Mouse (Mus musculus) CH12F3 (cell line): ENCODE data around the gene Fgfr2.

Experiments used
- in situ Hi-C: fragments of 300-500 bp; cut with MboI; formaldehyde crosslinking; loops from 2 replicates; pipeline ENCODE4 v1.14.3; 2020; ENCODE audit warnings: low sequenced_read_pairs

The Fgfr2 gene

DNA sequence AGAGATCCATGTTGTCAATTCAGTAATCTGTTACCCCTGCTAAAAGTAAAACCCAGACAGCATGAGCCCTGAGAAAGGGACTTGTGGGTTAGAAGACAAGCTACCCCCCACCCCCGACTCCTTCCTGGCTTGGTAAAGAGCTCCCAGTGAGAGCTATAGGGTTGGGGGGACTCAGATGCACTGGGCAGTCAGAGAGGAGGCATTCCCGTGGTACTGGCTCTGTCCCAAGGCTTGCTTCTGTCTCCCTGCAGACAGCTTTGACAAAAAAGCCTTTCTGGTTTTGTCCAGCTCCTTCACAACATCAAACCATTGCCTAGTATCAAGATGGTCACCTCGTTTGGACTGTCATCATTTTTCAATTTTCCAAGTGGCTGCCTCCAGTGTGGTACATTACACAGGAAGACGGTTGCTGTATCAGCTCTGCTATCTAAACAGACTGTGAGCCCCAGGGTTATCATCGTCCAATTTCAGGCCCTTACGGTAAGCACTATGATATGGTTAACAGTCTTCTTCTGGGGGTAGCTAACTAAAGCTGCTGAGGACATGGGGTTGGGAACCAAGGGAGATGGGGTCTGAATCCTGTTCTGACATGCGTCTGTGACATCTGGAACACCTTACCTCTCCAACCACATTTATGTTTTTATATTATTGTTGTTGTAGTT lies 726.4 kb downstream of the Fgfr2 start:
- in situ Hi-C loops: no loop called here

GRCm38 (mm10) chr7:132393582-132394175 lies 729.5 kb downstream of the Fgfr2 start:
- in situ Hi-C loops: no loop called here

DNA sequence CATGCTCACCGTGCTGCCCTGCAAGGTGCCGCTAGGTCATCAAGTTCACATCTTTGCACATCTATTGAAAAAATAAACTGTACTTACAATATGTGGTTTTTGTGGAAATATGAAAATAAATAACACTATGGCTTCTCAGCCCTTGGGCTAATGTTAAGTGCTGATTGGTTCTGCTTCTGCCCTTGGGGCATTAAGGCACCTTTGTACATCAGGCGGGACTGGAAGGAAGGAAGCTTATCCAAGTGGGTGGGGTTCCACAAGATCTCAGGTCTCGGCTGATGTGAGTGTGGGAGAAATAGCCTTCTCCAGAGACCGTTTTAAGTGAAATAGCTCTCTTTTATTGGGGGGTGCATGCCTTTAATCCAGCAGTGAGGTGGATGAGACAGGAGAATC lies 730.1 kb downstream of the Fgfr2 start:
- in situ Hi-C loops: no loop called here

GRCm38 (mm10) chr7:132392233-132393013 lies 730.7 kb downstream of the Fgfr2 start:
- in situ Hi-C loops: no loop called here

- in situ Hi-C loops: no loop called here
Observed at GRCm38 (mm10) chr7:132389473-132389872, 733.7 kb downstream of the Fgfr2 start.

DNA sequence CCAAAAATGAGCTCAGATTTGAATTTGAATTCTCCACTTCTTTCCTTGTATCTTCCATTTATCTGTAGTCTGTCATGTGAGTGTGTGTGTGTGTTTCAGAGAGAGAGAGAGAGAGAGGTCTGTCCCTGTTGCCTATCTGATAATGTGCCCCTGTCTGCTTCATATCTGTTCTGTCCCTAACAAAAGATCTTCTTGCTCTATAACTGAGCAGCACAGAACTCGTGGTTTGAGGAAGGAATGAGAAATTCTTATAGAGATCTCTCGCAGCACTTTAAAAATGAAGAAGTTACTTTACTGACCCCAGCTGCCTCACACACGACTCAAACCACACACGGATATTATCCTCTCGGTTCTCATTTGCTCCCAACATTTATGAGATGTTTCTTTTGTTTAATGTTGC lies 735.6 kb downstream of the Fgfr2 start:
- in situ Hi-C loops: no loop called here

- in situ Hi-C loops: no loop called here
Observed at GRCm38 (mm10) chr7:132386316-132386715, 736.8 kb downstream of the Fgfr2 start.

- in situ Hi-C loops: no loop called here
Observed at GRCm38 (mm10) chr7:132385456-132386130, 737.6 kb downstream of the Fgfr2 start.

DNA sequence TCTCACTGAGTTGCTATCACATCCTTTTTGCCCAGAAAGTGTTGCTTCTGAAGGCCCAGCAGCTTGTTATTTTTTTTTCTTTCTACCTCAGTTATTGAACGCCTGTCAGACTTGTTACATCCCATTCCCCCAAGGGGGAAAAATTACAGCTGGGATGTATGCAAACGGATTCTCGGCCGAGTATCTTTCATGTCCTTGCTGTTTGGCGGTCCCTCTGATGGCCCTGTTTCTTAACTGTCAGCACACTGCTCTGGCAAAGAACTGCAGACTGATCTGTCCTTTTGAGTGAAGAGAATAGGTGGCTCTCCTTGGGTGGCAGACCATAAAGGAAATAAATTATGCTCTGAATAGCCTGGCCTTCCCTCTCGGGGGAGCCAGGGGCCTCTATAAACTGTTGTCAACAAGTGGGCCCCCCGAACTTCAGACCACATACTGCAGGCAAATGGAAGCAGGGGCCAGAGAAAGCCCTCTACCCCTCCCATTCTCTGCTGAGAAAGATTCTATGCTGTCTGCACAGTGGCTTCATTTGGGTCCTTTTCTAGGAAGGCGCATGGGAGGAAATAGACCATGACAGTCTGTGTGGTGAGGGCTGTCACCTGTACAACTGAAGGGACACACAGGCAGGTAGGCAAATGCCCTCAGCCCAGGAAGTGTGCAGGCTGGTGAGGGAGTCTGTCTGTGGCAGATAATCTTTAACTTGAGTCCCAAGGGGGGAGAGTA lies 738.3 kb downstream of the Fgfr2 start:
- in situ Hi-C loops: no loop called here

DNA sequence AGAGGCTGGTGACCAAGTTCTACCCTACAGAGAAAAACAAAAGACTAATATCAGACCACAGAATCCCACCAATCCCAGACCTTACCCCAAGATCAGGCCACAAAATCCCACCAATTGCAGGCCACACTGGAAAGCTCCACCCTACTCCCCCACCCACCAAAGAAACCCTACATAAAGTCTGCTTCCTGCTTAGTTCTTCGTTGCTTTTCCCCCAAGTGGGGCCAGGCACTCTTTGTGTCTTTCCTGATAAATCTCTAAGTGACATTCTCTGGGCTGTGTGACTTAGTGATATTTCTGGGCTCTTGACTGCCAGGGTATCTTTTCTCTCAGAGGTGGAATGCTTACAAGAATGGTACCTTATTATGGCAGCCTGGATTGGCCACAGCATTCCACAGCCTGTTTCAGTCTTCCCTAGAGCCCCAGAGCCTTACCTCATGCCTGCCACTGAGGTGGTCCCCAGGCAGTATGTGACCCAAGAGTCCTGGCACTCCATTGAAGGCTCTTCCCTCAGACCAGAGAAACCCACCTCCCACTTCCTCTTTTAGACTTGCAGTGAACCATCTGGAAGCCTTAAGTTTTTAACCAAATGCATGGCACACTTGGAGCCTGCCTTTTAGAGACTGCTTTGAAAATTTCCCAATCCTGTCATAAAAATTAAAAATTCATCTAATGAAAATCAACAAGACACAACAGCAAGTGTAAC lies 742.4 kb downstream of the Fgfr2 start:
- in situ Hi-C loops: no loop called here

GRCm38 (mm10) chr7:132377913-132378312 lies 745.2 kb downstream of the Fgfr2 start:
- in situ Hi-C loops: no loop called here

- in situ Hi-C loops: no loop called here
Observed at GRCm38 (mm10) chr7:132373594-132374378, 749.4 kb downstream of the Fgfr2 start.

GRCm38 (mm10) chr7:132372752-132373513 lies 750.2 kb downstream of the Fgfr2 start:
- in situ Hi-C loops: no loop called here

DNA sequence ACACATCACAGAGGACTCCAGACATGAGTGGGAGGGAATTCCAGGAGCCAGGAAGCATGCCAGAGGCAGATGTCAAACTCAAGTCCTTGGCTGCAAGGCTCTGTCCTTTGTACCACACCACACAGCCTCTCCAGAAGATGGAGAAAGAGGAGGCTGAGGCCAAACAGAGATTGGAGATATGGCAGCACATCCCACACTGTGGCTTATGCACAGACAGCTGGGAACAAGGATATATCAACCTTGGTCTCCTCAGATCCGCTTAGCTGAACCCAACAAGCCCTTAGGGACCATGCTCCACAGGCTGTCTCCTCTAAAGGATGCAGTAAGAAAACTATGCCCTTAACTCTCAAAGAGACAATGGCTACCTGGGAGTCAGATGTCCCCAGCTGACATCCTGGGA lies 751.3 kb downstream of the Fgfr2 start:
- in situ Hi-C loops: no loop called here

DNA sequence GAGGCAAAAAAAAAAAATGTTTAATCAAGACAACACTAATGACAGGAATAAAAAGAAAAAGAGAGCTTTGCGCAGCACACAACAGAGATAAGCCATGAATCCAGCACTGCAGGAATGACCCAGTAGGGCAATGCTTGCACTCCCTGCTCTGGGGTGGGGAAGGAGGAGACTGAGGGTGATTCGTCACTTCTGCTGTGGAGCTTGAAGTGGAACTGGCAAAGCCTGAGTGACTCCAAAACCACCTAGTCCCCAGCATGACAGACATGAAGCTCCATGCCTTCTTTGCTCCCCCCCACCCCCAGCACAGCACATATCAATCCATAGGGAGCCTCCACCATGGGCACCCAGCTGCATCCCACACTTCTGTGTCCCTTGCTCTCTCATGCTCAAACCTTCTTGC lies 753.4 kb downstream of the Fgfr2 start:
- in situ Hi-C loops: no loop called here

- in situ Hi-C loops: no loop called here
Observed at GRCm38 (mm10) chr7:132368859-132369258, 754.3 kb downstream of the Fgfr2 start.

DNA sequence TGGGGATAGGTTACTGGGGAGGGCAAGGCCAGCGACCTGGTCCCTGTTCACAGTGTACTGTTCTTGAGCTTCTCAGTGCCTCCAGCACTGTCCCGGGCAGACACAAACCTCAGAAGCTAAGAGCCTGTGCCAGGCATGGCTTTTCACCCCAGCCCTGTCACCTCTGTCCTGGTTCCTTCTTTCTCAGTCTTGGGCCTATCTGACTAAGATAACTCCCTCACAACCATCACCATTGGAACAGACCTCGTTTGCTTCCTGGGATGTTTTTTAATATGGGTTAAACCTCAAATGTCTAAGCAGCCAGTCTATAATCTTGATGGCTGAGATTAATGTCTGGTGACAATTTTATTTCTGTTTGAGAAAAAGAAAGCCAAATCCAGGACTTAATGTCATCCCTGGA lies 755.8 kb downstream of the Fgfr2 start:
- in situ Hi-C loops: no loop called here

DNA sequence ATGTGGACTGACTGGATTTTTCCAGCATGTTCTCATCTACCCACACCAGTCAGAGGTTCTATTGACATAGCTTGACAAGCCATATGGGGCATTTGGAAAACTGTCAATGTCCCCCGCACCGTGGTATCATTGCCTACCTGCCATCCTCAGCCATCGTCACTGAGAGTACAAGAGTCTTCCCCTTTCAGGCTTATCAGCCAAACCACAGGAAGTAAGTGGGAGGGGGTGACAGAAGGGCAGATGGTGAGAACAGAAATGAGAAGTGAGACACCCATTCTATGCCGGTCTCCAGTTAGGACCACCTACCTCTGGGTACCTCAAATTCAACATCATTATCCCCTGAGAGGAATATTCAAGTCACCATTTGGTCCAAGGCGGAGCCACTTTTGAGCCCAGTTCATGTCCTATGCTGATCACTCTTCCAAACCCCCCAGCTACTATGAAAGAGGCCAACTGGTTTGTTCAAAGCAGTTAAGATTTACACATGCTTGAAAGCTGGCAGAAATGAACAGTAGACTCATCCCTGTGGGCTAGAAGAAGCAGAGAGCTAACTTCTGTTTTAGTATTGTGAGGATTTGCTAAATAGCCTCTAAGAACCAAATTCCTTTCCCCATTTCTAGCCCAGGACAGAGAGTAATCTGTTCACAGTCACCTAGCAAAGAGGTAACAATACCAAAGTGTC lies 757.3 kb downstream of the Fgfr2 start:
- in situ Hi-C loops: no loop called here
